Mouse (Mus musculus) B cell, adult 2 months (primary cell): Measurements from ENCODE around the gene Nt5c2.
A peak's percentile ranks its signal among the peaks of the same experiment; 100 is the strongest.
"Not testable (repeated sequence)": the region's sequence is repeated elsewhere in the genome, so short reads cannot be mapped to it uniquely, and the experiment has no call there.

Experiments
- DNase-seq, 2 experiments: peaks; one replicate each; pipeline ENCODE4 v3.0.0; 2022

The Nt5c2 gene

DNA sequence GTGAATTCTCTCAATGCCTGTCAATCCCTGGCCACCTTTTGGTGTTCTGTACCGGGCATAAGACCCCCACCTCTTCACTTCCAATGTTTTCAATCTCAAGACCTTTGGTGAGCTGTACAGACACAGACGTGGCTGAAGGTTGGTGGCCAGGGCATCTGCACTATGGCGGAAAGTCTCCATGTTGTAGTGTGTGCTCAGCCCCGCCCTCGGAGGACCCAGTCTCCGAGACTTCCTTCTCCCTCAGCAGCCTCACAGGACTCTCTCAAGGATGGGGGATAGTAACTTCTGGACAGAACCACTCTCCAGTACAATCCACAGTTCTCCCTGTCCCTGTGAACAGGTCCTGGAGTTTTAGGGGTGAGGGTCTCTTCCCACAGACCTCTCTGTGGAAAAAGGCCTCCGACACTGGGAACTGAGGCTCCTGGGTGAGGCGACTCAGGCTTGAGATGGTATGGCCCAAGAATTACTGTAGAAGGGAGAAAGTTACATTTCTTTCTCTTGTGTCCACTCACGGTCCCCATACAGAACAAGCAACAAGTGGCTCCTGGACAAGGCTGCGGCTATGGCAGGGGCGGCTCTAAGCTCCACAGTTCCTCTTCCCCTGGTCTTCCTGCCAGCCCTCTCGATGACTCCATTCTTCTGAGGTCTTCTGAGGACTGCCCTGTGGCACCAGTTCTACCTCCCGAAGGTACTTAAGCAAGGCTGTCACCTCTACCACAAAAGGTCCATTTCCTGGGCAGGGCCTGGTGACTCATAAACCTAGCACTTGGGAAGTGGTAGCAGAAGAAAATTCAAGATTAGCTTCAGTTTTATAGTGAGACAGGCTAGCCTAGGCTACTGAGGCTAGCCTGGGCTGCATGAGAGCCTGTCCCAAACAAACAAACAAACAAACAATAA is 30.0 kb downstream of the Nt5c2 start:
- DNase-seq = no peak

DNA sequence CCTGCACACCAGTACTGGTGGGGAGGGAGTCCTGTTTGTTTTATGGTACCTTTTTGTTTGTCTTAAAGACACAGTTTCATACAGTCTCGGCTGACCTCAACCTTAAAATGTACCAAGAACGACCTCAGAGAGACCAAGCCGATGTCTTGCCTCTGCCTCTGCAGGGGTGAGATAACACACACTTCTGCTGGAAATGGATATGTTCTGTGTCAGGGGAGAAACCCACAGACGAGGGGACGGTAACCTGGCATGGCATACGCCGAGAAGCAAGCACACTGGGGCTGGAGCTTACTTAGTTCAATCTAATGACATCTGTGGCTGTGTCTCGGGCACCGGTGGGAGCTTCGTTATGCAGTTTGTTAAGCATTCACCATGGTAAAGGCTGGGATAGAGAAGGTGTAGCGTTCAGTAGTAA is 31.0 kb downstream of the Nt5c2 start:
- no peak for DNase-seq

DNA sequence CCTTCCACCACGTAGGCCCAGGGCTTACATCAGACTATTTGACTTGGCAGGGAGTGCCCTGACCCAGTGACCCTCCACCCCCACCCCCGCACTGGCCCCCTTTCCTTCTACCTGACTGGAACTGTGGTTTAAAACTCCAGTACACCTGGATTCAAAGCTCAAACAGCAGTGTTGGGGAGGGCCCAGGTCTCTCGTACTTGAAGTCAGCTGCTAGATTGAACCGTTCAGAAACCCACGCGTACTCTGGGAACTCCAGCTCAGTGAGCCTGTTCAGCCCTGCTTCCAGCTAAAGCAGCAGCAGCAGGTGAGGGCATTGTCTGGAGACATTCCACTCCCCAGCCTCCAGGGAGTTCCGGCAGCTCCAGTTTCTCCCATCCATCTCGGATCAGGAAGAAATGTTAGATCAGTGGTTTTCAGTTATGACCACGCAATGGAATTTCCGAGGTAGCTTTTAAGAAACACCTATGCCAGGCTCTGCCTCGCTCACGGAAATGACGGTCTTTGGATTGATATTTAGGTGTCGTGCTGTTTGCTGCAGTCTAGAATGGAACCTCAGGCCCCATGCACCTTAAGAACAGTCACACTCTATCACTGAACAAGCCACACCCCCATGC is 31.5 kb downstream of the Nt5c2 start:
- no peak for DNase-seq

DNA sequence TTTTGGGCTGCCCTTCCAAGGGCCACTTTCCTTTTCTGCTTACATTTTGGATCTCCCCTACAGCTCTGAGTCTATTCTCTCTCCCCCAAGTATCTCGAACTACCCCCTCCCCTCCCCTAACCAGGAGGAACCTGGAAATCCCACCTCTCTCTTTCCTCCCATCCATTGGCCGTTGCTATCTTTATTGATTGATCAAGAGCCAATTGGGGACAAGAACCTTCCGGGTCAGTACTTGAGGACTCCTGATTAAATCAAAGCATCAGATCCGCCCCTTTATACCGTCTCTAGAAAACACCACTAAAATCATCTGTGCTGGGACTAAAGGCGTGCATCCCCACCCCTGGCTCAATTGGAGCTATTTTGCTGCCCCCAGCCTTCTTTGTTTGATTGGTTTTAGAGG is 33.5 kb downstream of the Nt5c2 start:
- no peak for DNase-seq

DNA sequence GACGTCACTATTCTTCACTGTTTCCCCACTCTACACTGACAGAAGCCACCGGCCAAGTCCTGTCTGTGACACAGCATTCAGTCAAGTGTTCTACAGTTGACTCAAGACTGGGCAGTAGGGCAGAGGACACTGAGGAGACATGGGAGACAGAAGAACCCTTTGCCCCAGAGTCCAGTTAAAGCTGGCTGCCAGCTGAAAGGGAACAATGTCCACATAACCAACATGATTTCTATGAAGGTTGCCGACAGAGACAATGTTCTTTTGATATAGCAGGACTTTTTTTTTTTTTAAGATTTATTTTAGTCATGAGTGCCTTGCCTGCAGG is 35.2 kb downstream of the Nt5c2 start:
- DNase-seq = no peak

DNA sequence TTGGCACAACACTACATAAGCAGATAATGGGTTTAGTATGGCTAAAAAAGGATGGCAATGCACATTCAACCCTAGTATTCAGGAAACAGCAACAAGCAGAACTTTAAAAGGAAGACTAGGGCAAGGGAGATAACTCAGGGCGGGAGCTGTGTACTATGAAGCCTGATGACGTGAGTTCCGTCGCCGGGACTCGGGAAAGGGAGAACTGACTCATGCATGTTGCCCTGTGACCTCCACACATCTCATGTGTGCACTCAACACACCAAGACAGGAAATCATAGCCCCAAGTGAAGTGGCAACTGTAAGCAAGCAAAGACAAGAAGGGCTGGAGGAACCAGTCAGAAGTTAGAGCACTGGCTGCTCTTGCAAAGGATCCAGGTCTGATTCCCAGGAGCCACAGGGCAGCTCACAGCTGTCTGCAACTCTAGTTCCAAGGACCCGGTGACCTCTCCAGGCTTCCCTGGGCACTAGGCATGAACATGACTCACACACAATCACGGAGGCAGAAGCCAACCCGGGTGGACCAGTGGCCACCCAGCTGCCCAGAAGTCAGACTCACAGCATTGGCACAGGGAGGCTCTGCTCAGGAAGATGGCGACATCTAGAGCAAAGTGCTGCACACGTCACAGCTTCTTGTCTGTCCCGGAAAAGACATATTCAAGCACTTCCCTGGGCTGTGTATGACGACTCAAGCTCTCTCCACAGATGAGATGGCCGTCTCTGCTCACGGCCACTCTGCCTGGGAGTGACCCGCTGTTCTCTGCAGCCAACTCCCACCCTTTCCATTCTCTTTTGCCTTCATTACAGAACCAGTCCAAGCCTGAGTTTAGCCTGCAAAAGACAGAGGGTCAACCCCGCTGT is 35.8 kb downstream of the Nt5c2 start:
- no peak for DNase-seq

DNA sequence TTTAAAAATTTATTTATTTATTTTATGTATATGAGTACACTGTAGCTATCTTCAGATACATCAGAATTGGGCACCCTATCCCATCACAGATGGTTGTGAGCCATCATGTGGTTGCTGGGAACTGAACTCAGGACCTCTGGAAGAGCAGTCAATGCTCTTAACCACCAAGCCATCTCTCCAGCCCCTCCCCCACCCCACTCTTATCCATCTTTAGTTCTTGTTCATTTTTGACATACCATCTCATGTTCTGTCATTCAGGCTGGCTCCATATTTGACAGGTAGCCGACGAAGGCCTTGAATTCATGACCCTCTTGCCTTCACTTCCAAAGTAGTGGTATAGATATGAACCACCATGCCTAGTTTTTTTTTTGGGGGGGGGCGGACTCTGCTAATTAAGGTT is 36.9 kb downstream of the Nt5c2 start:
- DNase-seq = not testable (repeated sequence)

DNA sequence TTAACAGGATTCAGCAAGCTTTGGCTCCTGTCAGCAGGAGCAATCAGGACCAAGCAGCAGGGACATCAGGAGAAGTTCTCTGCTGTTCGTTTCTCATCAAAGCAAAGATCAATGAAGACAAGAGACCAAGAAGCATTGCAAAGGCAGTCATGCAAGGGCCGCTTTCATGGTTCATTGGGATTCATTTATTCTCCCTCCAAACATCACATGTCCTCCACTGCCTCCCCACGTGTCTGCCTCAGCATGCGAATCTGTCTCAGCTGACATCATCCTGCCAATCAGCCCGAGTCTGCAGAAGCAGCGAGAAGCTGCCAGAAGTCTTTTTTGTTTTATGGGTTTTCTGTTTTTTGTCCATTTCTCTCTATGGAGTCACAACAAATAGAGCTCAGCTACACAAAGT is 37.5 kb downstream of the Nt5c2 start:
- peak; percentile 62 to 69 for DNase-seq

DNA sequence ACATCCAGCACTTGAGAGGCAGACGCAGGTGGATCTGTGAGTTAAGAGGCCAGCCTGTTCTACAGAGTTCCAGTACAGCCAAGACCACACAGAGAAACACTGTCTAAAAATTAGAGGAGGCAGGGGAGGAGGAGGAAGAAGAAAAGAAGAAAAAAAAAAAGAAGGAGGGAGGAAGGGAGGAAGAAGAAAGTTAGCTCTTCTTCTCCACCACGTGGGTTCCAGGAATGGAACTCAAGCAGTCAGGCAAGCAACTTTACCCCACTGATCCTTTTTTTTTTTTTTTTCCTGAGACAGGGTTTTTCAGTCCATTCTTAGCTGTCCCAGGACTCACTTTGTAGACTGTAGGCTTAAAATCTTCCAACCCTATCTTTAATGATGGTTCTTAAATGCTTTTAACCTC is 38.2 kb downstream of the Nt5c2 start:
- no peak for DNase-seq

DNA sequence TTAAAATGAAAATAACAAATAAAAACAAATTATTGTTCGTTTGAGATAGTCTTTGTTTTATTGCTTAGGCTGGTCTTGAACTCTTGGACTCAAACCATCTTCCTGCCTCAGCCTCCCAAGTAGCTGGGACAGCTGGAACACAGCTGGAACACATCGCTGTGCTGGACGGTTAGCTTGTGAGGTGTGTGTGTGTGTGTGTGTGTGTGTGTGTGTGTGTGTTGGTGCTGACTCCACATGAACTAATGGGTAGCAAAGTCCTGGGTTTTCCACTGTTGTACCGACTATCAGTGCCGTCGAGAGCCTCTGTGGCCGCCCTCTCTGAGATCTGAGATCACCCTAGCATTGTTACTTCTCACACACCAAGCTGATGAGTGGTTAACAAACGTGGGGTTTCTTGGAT is 39.0 kb downstream of the Nt5c2 start:
- DNase-seq = no peak

DNA sequence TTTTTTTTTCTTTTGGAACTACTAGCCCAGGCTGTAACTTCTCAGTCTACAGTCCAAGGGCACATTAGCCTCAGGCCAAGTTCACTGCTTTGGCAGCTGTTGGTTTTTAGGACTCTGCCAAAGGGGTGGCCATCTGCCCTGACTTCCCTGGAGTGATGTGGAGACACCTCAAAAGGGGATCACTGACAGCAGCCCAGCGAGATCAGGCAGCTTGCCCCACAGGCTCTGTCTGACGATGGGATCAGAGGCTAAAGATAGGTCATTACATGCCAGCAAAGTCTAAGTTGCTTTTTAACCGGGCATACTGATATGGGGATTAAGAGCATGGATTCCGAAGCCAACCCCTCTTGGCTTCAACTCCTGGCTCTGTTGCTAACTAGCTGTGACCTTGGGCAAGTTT is 39.4 kb downstream of the Nt5c2 start:
- no peak for DNase-seq

DNA sequence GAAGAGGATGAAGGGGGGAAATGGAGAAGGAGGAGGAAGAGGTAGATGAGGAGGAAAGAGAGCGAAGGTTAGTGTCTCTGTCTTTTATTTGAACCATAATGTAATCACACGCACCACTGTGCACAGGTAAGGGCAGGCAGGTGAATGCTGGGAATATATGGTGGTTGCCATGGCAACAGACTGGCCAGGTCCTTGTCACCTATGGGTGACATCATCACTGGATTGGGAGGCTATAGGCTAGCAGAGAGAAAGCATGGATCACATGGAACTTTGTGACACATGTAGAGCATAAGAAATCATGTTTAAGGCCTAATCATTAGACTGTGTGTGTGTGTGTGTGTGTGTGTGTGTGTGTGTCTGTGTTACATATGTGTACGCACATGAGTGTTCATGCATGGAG is 42.8 kb downstream of the Nt5c2 start:
- DNase-seq = no peak

DNA sequence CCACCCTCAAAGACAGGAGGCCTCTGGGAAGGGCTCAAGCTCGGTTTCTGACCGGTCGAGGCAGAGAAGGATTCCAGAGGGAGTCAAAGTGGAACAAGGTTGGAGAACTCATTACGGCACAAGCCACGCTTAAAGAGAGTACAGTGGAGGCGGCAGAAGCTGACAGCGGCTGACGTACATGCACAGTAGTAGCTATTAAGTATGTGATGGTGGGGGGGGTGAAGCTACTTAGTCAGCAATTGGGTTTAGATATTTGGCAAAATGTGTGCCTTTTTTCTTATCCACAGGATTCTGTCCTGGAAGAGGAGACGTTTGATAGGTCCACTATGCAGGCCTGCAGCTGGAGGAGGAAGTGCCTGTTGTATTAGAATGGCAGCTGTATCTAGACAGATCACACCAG is 43.2 kb downstream of the Nt5c2 start:
- no peak for DNase-seq

DNA sequence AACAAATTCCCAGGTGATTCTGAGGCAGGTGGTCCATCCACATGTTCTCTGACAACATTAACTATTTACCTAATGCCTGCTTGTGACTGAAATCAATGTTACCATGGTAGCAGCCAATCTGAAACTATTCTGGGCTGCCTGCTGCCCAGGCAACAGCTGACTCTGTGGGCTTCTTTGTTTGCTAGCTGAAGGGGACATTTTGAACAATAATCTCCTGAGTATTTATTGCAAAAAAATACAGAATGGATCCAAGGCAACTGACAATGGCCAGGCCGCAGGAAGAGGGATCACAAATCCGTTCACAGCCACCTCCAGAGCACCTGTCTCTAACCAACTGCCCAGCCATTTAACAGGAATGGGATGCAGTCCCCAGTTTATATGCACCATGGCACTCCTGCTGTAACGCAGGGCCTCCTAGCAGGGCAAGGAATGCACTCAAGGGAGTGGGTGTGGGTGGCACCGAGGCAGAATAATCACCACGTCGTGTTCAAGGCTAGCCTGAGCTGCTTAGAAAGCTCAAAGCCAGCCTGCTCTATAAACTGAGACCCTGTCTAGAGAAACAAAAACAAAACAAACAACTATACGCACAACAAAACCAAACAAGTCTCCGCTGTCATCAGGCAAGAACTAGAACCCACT is 43.8 kb downstream of the Nt5c2 start:
- peak in 1 of 2 experiments; percentile 40 for DNase-seq

DNA sequence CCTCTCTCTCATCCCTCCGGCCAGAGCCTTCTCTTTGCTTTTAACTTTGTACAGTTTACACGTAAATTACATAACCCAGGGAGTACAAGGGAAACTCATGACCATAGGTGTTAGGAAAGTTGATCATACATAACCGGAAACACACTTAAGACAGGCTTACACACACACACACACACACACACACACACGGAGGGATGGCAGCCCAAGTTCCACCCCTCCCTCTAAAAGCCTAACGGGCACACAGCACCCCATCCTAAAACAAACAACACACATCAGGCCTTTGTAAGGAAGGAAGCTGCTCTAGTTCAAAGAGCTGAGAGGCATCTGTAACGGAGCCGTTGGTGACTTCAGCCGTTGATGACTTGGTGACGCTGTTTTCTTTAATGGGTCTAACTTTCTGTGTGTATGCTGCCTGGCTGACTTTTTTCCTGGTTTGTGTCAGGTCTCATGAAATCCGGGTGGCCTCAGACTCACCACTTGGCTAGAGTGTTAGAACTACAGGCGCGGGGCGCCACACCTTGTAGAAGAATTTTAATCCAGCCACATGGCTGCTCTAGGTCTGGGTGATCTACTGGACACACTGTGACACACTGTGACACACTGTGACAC is 44.7 kb downstream of the Nt5c2 start:
- peak; percentile 59 for DNase-seq

DNA sequence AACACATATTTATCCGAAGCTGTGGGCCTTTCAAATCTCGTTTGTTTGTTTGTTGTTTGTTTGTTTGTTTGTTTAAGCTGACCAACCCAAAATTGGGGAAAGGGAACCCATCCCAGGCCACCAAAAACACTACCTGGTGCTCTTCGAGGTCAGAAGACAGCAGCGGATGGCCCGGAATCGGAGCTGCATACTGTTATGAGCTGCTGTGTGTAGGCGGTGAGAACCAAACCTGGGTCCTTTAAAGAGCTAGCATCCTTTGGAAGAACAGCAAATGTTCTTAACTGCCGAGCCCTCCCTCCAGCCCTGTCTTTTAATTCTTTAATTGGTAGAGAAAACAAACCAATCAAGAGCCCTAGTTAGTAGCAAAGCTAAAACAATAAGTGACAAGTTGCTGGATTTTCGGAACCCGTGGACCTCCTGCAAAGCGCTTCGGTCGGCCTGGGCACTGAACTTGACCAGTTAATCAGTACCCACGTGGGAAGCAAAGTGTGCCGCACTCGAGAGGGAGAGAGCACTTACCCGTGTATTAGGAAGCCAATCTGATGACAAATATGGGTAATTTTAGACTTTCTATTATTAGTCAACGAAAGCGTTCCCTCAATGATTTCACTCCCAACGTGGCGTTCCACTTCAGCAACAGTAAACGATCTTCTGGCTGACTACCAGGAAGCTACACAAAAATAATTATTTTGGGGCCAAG is 45.5 kb downstream of the Nt5c2 start:
- peak in 1 of 2 experiments; percentile 38 for DNase-seq

DNA sequence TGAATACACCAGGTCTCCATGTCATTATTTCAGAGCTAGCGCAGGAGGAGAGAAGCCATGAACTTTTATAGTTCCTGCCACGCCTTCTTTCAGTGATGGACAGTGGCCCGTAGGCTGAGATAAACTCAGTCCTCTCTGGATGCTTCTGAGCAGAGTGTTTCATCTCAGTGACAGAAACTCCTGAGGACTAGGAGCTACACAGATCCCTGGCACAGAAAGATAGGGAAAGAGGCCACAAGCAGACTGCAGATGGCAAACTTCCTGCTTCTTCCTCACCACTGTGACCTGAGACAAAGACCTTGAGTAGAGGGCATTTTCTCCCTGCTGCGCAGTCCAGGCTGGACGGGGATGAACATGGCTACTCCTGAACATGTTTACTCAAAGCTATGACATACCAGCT is 46.1 kb downstream of the Nt5c2 start:
- DNase-seq = no peak

DNA sequence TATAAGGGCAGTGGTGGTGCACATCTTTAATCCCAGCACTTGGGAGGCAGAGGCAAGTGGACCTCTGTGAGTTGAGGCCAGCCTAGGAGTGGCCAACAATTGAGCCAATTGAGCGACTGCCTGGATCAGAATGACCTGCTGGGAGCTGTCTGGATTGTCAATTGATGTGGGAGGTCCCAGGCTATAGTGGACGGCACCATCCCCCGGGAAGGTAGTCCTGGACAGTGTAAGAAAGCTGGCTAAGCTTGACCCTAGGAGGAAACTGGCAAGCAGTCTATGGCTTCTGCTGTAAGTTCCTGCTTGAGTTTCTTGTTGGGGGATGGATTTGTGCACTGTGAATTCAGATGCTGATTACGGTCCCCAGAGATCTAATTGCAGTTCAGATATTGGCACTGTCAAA is 47.1 kb downstream of the Nt5c2 start:
- no peak for DNase-seq

DNA sequence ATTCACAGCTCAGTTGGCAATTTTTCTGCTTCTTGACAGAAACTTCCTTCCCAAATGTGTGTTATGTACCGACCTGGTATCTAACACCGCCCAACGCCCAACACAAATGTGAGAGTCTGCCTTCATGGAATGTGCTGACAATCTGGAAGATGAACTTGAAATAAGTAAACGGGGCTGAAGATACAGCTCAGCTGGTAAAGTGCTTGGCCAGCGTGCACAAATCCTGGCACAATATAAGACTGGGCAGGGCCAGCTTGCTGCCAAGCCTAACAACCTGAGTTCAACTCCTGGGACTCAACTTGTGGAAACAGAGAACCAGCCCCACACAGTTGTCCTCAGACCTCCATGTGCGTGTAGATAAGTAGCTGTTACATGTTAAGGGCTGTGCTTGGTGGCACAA is 48.6 kb downstream of the Nt5c2 start:
- no peak for DNase-seq

DNA sequence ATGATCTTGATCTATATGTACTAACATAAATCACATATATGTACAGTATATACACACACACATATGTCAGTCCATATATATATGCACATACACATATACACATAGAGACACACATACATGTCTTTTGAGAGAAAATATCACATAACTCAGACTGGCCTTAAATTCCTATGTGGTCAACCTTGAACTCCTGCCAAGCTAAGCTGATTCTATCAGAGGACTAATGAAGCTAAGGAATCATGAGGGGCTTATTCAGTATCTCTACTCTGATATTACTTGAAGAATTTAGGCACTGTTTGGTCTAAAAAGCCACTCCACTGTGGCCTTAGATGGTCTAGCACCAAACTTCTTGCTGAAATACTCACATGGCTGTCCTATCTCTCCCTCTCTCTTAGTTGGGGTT is 49.5 kb downstream of the Nt5c2 start:
- no peak for DNase-seq

DNA sequence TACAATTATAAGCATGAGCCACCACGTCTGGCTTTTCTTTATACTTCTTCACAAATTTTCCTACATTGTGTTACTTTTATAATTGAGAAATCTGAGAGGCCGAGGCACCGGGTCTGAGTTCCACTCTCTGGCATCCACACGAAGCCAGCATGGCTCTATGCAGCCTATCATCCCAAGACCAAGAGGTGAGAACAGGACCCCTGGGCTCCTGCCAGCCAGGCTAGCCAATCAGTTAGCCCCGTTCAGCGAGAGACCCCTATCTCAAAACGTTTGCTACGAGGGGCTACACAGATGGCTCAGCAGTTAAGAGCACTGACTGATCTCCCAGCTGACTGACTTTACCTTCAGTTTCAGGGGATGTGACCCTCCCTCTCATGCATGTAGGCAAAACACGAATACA is 50.6 kb downstream of the Nt5c2 start:
- DNase-seq = no peak

DNA sequence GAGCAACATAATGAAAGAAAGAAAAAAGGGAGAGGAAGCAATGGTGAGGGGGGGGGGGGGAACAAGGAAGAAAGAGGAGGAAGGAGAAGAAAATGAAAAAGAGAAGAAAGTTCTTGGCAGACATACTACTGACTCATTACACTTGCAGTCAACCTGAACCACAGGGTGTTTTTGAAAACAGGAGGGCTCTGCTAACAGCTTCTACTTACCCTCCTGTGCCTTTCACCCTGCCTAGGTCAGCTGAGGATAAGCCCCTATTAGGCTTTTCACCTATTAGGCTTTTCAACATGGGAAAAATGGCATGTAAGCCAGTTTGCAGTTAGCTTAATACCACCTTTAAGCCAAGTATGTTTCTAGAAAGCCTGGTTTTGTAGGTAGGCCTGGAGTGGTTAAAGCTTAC is 51.5 kb downstream of the Nt5c2 start:
- no peak for DNase-seq
